Mouse (Mus musculus): ENCODE results near the gene Omd. TPM values are rescaled to one million over a fixed set of nuclear protein-coding genes. Genes with fewer than 3 reads are reported as not detected.

The Omd gene
- polyA plus RNA-seq, 1 experiment, result not detected

DNA sequence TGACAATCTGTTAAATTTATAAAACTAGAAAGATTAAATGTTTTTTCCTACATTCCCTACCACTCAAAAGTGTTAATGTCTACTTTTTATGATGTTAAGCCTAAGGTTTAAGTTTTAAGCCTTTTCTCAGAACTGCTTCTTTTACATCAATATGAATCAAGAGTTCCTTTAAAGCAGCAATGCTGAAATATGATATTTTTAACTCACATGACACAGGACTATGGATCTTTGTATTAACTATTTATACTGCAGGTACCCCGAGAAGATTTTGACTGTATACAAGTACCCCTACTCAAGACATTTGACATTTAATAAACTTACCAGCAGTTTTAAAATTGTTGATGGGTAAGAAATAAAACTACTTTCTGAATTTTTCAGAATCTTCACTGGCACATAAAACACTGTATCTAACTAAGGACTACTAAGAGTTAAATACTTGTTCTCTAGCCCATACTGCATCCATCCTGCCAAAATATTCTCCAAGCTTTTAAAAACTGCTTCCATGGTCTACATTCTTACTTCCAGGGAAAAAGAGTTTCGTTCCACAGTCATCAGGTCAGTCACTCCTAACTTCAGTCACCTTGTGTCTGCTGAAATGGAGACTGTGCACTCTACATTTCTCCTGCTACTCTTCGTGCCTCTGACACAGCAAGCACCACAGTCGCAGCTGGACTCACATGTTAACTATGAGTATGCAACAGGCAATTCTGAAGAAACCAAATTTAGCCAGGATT lies 26.5 kb downstream of the Omd start:
- no peak overlapping the region for H3K4me3 ChIP-seq (ENCODE audit: low read depth, low read length)
- H3K36me3 ChIP-seq (ENCODE audit: control insufficient read depth, insufficient read depth, low read length), result no peaks in the 10 kb centered on the region
- no peaks in the 10 kb centered on the region for H3K4me1 ChIP-seq (ENCODE audit: control insufficient read depth, insufficient read depth, insufficient read length, low read length)
- WGBS, result 77% methylated on average over 4 of the region's 4 CpGs
- no peaks in the 10 kb centered on the region for H3K27me3 ChIP-seq (ENCODE audit: control insufficient read depth, insufficient read depth, low read length)
- no peak for TF ChIP-seq POLR2A (IDR thresholded peaks at IDR 0.05; ENCODE audit: low read depth, low read length)
- TF ChIP-seq CTCF (IDR thresholded peaks at IDR 0.05; ENCODE audit: extremely low read depth, insufficient read length, insufficient replicate concordance, low read depth, low read length), result no peak
- no peak overlapping the region for H3K27ac ChIP-seq (ENCODE audit: insufficient read depth, low read depth, low read length)

DNA sequence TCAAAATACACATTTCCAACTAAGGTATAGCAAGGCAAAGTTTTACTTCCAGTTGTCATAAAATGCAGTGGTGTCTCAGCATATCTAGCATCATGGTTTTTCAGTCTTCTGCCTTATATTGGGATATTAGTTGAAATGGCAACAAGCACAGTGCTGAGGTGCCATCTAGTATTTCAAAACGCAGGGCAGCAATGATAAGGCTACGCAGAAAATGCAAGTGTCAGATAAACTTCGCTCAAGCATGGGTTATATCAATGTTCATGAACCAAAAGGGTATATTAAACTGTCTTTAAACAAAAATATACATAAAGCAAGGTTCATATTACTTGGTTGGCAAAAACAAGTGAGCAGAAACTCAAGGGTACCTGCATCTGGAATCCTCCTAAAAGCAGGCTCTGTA lies 34.8 kb downstream of the Omd start:
- H3K36me3 ChIP-seq (ENCODE audit: control insufficient read depth, insufficient read depth, low read length), result no peaks in the 10 kb centered on the region
- H3K4me1 ChIP-seq (ENCODE audit: control insufficient read depth, insufficient read depth, insufficient read length, low read length), result no peaks in the 10 kb centered on the region
- TF ChIP-seq CTCF (IDR thresholded peaks at IDR 0.05; ENCODE audit: extremely low read depth, insufficient read length, insufficient replicate concordance, low read depth, low read length) (no peak), POLR2A (IDR thresholded peaks at IDR 0.05; ENCODE audit: low read depth, low read length) (no peak)
- H3K4me3 ChIP-seq (ENCODE audit: low read depth, low read length), result no peak overlapping the region
- H3K27me3 ChIP-seq (ENCODE audit: control insufficient read depth, insufficient read depth, low read length), result no peaks in the 10 kb centered on the region
- H3K27ac ChIP-seq (ENCODE audit: insufficient read depth, low read depth, low read length), result no peak overlapping the region
- 88% methylated on average over 3 of the region's 3 CpGs for WGBS

DNA sequence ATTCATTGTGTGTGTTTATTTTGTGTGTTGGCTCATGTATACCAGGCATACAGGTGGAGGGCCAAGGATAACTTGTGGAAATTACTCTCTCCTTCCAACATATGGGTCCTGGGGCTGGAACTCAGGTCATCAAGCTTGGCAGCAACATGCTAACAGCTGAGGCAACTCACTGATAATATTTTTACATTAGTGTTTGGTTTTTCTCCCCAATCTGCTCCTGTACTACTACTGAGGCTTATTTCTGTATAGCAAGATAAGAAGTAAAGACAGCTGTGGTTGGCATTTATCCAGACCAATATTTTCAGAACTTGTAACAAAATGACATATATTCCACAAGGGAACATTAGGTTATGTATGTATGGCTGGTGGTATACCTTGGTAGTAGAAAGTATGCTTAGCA lies 36.1 kb downstream of the Omd start:
- no peaks in the 10 kb centered on the region for H3K36me3 ChIP-seq (ENCODE audit: control insufficient read depth, insufficient read depth, low read length)
- no peak overlapping the region for H3K27ac ChIP-seq (ENCODE audit: insufficient read depth, low read depth, low read length)
- H3K4me1 ChIP-seq (ENCODE audit: control insufficient read depth, insufficient read depth, insufficient read length, low read length), result no peaks in the 10 kb centered on the region
- H3K27me3 ChIP-seq (ENCODE audit: control insufficient read depth, insufficient read depth, low read length), result no peaks in the 10 kb centered on the region
- no peak for TF ChIP-seq POLR2A (IDR thresholded peaks at IDR 0.05; ENCODE audit: low read depth, low read length)
- no peak for TF ChIP-seq CTCF (IDR thresholded peaks at IDR 0.05; ENCODE audit: extremely low read depth, insufficient read length, insufficient replicate concordance, low read depth, low read length)
- no peak overlapping the region for H3K4me3 ChIP-seq (ENCODE audit: low read depth, low read length)

DNA sequence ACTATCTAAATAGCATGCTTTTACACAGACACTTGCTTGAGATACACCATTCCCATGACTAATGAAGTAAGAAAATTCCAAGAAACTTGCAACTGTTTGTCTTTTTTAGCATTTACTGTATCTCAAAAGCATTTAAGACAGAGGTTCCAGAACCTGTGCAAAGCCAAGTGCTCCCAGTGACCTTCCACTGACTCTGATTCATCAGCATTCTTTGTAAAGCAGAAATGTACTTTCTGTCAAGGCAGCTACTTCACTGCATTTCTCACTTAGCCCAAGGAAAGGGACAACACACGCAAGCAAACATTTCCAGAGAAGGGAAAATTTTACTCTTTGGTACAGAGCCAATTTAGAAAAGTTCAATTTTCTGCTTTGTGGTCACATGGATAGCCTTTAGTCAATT lies 41.0 kb downstream of the Omd start:
- 69% methylated on average over 1 of the region's 1 CpGs for WGBS
- H3K27ac ChIP-seq (ENCODE audit: insufficient read depth, low read depth, low read length), result no peak overlapping the region
- no peaks in the 10 kb centered on the region for H3K36me3 ChIP-seq (ENCODE audit: control insufficient read depth, insufficient read depth, low read length)
- no peaks in the 10 kb centered on the region for H3K27me3 ChIP-seq (ENCODE audit: control insufficient read depth, insufficient read depth, low read length)
- H3K4me3 ChIP-seq (ENCODE audit: low read depth, low read length), result no peak overlapping the region
- no peaks in the 10 kb centered on the region for H3K4me1 ChIP-seq (ENCODE audit: control insufficient read depth, insufficient read depth, insufficient read length, low read length)
- TF ChIP-seq POLR2A (IDR thresholded peaks at IDR 0.05; ENCODE audit: low read depth, low read length) (no peak), CTCF (IDR thresholded peaks at IDR 0.05; ENCODE audit: extremely low read depth, insufficient read length, insufficient replicate concordance, low read depth, low read length) (no peak)

DNA sequence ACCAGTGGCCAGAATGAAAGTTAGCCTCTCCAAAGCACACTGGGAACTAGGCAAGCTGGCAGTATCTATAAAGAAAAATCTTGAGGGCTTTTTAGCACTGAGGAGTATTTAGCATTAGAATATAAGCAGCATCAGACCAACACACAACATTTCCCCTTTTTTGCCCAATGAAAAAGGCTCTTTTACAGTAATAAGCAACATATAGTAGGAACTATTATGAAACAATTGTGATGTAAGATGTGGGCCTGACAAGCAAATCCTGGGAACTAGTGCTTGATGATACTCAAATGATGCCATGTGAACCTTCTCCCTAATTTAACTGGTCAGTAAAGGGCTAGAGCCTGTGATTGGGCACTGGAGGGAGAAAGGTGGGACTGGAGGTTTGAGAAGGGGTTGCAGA lies 45.9 kb downstream of the Omd start:
- Histone ChIP-seq H3K27ac (ENCODE audit: insufficient read depth, low read depth, low read length) (no peak overlapping the region), H3K4me3 (ENCODE audit: low read depth, low read length) (no peak overlapping the region), H3K36me3 (ENCODE audit: control insufficient read depth, insufficient read depth, low read length) (no peaks in the 10 kb centered on the region), H3K27me3 (ENCODE audit: control insufficient read depth, insufficient read depth, low read length) (no peaks in the 10 kb centered on the region), H3K4me1 (ENCODE audit: control insufficient read depth, insufficient read depth, insufficient read length, low read length) (no peaks in the 10 kb centered on the region)
- TF ChIP-seq POLR2A (IDR thresholded peaks at IDR 0.05; ENCODE audit: low read depth, low read length) (no peak), CTCF (IDR thresholded peaks at IDR 0.05; ENCODE audit: extremely low read depth, insufficient read length, insufficient replicate concordance, low read depth, low read length) (no peak)

DNA sequence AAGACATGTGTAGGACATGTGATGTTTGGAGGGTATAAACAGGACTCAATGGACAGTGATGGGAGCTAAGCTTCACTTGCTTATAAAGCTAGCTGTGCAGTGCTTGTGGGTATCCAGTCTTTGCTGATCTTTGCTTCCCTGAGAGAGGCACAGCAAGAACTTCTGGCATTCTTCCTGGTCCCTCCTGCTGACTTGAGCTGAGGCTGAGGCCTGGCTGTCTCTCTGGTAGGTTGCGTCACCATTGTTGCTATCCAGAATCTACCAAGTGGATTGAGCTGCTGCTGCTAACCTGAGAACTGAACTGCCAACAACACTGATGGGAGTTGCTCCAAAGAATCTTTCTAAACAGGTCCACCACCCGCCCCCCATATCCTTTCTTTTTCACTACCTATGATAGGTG lies 46.8 kb downstream of the Omd start:
- no peak for TF ChIP-seq CTCF (IDR thresholded peaks at IDR 0.05; ENCODE audit: extremely low read depth, insufficient read length, insufficient replicate concordance, low read depth, low read length)
- TF ChIP-seq POLR2A (IDR thresholded peaks at IDR 0.05; ENCODE audit: low read depth, low read length), result no peak
- no peaks in the 10 kb centered on the region for H3K27me3 ChIP-seq (ENCODE audit: control insufficient read depth, insufficient read depth, low read length)

DNA sequence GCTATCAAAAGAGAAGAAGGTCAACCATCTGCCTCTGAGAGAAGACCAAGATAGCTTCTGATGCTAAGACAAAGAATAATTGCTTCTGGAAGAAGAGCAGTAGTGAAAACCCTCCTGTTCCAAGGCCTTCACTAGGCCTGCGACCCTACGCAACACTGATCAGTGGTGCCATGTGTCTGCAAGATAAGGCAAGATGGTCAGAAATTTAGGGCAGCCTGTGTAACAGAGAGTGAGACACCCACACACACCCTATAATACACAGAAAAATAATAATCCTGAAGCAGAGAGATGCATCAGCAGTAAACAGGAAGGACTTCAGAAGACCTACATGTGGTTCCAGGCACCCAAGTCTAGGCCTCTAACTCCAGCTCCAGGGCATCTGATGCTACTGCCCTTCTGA lies 57.7 kb downstream of the Omd start:
- no peaks in the 10 kb centered on the region for H3K27me3 ChIP-seq (ENCODE audit: control insufficient read depth, insufficient read depth, low read length)
- peaks cover 2% of the 10 kb centered on the region; the same call in 1 of the 2 replicates for H3K4me1 ChIP-seq (ENCODE audit: control insufficient read depth, insufficient read depth, insufficient read length, low read length)
- TF ChIP-seq CTCF (IDR thresholded peaks at IDR 0.05; ENCODE audit: extremely low read depth, insufficient read length, insufficient replicate concordance, low read depth, low read length) (no peak), POLR2A (IDR thresholded peaks at IDR 0.05; ENCODE audit: low read depth, low read length) (no peak)
- no peak overlapping the region for H3K27ac ChIP-seq (ENCODE audit: insufficient read depth, low read depth, low read length)
- H3K4me3 ChIP-seq (ENCODE audit: low read depth, low read length), result no peak overlapping the region
- WGBS, result 89% methylated on average over 2 of the region's 2 CpGs
- H3K36me3 ChIP-seq (ENCODE audit: control insufficient read depth, insufficient read depth, low read length), result no peaks in the 10 kb centered on the region

More for the DNA sequence above, 46.8 kb downstream of the Omd start:
- Histone ChIP-seq H3K27ac (ENCODE audit: insufficient read depth, low read depth, low read length) (no peak overlapping the region), H3K4me3 (ENCODE audit: low read depth, low read length) (no peak overlapping the region), H3K36me3 (ENCODE audit: control insufficient read depth, insufficient read depth, low read length) (no peaks in the 10 kb centered on the region), H3K4me1 (ENCODE audit: control insufficient read depth, insufficient read depth, insufficient read length, low read length) (no peaks in the 10 kb centered on the region)
- WGBS, result 93% methylated on average over 2 of the region's 2 CpGs

Other genes with a start within 250 kb of the Omd start
- gene Bicd2, start 240.9 kb upstream of the Omd start, polyA plus RNA-seq (2012; rRNA removed), result 7.9 and 10.0 TPM in 2 replicates
- 2.6 TPM in 2 replicates for gene Ippk, start 161.2 kb upstream of the Omd start, polyA plus RNA-seq (2012; rRNA removed)
- gene Tes3-ps, start 89.1 kb upstream of the Omd start, polyA plus RNA-seq (2012; rRNA removed), result not detected in 2 replicates
- gene Ecm2, start 77.7 kb upstream of the Omd start, polyA plus RNA-seq (2012; rRNA removed), result 0.17 and 0.19 TPM in 2 replicates
- gene Aspn, start 38.0 kb upstream of the Omd start, polyA plus RNA-seq (2012; rRNA removed), result 0.06 and 0.18 TPM in 2 replicates
- gene Ogn, start 25.6 kb downstream of the Omd start, polyA plus RNA-seq (2012; rRNA removed), result 0.67 and 0.70 TPM in 2 replicates
- 0.27 and 0.29 TPM in 2 replicates for gene Cenpp, start 70.3 kb downstream of the Omd start, polyA plus RNA-seq (2012; rRNA removed)
- 0.06 and 0.09 TPM in 2 replicates for gene Nol8, start 70.6 kb downstream of the Omd start, polyA plus RNA-seq (2012; rRNA removed)
- 5.6 and 10.6 TPM in 2 replicates for gene Iars, start 99.6 kb downstream of the Omd start, polyA plus RNA-seq (2012; rRNA removed)
- not detected in 2 replicates for gene Gm30302, start 216.5 kb downstream of the Omd start, polyA plus RNA-seq (2012; rRNA removed)